Mouse (Mus musculus) mesoderm, embryonic 11.5 days (tissue): ENCODE measurements at regions not wholly inside any gene's neighbourhood (a gene's known extent, or its start where the extent isn't known, plus 50 kb on each side); places are given as distances from the start of the nearest gene placed in this dataset.

Experiments used
- DNase-seq: peaks from one replicate; pipeline ENCODE4 v3.0.0-alpha.2; 2012; ENCODE audit warnings: low read depth, low spot score

DNA sequence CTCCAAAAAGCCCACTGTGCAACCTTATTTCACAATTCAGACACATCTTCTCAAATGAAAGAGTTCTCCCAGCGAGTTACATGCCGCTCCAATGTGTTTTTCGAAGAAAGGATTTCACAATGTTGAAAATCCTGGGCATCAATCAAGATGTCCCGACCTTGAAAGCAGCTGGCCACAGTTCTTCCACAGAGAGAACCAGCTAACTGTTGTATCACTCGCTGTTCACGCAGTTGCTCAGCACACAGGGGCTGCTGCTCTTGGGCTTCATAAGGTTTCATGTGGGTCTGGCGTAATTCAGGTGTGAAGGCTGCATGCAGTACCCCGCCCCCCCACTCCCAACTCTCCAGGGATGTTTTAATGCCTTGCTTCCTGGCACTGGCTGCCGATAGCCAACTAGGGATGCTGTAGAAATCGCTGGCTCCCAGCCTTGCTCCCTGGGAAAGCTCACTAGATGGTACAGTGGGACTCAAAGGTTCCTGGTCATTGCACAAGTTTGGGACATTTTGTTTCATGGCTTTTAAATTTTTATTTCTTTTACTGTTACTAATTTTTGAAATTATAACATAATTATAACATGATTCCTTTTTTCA is 65.5 kb upstream of the Sash1 start:
- no peak for DNase-seq

DNA sequence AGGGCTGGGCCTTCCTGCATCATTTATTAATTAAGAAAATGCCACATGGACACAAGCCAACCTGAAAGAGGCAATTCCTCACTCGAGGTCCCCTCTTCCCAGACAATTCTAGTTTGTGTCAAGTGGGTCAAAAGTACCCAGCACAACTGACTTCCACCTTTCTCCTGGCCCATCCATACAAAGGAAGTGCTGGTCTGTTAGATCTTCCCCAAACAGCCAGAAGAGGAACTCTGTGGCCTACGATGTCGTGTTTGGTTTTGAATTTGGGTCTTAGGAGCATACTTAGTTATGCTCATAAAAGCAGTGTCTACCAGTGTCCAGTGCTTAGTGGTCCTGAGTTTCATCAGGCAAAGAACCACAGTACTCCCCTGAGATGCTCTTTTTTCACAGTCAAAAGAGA is 62.4 kb upstream of the Sash1 start:
- DNase-seq = no peak

DNA sequence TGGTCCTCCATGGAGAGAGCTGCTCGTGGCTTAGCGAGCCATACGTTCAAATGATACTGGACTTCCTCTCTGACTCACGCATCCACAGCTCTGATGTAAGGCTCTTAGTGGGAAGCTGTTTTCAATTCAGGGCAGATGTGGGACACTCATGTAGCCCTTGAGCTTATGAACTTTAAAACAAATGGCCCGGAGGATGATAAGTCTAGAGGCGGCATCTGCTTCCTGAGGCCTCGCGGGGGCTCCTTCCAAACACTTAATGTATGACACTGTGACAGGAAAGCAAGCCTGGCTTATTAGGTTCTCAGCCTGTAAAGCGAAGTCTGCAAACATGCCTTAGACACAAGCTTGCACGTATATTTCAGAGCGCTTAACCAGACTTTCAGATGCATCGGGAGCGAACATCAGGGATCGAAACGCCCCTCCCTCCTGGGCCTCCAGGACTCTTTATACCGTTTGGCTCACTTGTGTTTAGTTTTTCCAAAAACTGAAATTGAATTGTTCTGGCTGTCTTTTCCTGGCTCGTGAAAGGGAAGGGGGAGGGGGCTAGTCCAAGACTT is 59.4 kb upstream of the Sash1 start:
- DNase-seq = peak; percentile 58

DNA sequence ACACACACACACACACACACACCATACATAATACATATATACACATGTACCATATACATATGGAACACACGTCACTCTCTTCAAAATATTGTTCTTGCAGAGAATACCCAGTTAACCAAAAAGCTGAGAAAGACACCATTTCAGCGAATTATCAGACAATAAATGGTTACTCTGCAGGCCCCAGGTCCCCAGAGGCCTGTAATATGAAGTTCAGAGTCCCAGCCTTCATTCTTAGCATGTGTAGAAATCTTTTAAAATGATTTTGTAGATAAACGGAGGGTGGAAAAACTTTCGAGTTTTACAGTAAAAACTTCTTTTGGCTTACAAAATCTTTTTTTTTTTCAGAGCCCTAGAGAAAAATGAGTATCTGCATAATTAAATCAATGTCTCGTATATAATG is 58.7 kb upstream of the Sash1 start:
- DNase-seq = no peak

DNA sequence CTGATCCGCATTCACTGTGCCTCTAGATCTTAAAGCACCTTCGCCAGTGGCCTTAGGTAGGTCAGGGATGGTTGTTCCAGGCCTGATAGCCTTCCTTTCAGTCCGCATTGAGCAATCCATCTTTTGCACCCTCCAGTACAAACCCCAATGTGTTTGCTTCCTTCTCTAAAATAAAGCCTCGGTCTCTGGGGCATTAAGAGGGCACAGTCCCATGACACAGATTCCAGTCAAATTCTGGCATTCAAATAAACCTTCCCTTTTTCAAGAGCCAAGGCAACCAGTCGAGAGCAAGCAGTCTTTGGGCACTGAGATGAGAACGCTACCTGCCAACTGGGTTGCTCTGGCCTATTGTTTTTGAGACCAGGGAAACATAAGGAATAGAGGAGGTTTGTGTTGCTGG is 57.8 kb upstream of the Sash1 start:
- DNase-seq = no peak

DNA sequence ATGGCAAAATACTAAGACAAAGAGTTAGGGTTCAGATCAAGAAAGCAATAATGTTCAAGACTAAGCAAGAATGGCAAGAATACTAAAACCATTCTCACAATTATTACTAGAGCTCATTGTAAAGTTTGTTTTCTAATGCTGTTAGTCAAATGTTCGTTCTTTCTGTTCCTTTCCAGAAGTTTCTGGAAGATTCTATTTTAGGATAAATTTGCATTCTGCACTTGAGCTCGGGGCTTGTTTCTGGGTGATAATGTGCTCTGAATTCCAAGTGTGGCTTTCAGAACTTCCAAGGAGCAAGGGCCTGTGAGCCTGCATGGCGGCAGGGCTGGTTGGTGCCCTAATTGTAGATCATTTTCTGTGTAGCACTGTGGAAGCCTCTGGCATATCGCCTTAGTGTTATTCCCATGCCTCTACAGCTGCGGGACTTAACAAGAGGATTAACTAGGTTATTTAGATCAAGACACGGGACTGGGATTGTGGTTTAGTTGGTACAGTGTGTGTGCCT is 57.1 kb upstream of the Sash1 start:
- DNase-seq = no peak

DNA sequence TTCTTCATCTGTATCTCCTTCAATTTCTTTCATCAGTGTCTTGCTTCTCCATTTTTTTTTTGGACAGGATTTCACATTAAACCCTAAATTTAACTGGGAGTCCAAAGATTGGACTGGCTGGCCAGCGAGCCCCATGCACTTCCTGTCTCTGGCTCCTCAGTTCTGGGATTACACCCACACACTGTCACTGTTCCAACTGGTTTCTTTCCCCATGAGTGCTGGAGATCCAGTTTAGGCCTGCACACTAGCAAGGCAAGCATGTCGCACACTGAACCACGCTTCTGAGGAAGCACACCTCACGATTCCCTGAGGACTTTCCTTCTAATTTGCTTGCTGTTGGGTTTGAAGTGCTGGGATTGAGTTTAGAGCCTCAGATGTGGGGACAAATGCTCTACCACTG is 50.5 kb upstream of the Sash1 start:
- DNase-seq = no peak
